In genomic region chr6:125195541-125196075, GRCm38 (mm10) we compare ENCODE assay signal across 25 mouse cellular contexts. TPM values are rescaled to one million over a fixed set of nuclear protein-coding genes. Genes with fewer than 3 reads are reported as not detected.
DNase-seq lines count a peak whose midpoint lies in the region; ATAC-seq and TF ChIP-seq lines count a peak whose summit lies in the region.
"Had no signal": no experiment of that assay in that cellular context is flagged by ENCODE, and none has a peak within 500 bp of the region (broad histone marks: within the 10 kb centered on the region; RNA-seq: fewer than 3 reads in every experiment).

No protein-coding gene starts in this region.

- intact Hi-C loops in left cerebral cortex, adult 2 months (cut with DNase I): no loop called here
- intact Hi-C loops in left cerebral cortex, postnatal 4 days (cut with DNase I): no loop called here

- 43% methylated on average over 1 of the region's 1 CpGs for WGBS in embryonic facial prominence, embryonic 12.5 days
- 31% methylated on average over 1 of the region's 1 CpGs for WGBS in embryonic facial prominence, embryonic 10.5 days
- 38% methylated on average over 1 of the region's 1 CpGs for whole genome bisulfite sequencing in embryonic facial prominence, embryonic 13.5 days

- H3K4me1 ChIP-seq in embryonic facial prominence, embryonic 12.5 days: 0 out of 2 replicates have a peak, but pooled peaks cover 3% of the 10 kb centered on the region
- H3K4me1 ChIP-seq in embryonic facial prominence, embryonic 10.5 days: peaks cover 32% of the 10 kb centered on the region
- H3K4me1 ChIP-seq in E14TG2a.4 (replicated peaks; ENCODE audit: low read depth, low read length): peaks cover 75% of the 10 kb centered on the region
- peaks cover 11% of the 10 kb centered on the region for H3K4me1 ChIP-seq in embryonic facial prominence, embryonic 13.5 days
- H3K4me1 ChIP-seq: intestine, embryonic 15.5 days had no signal

- no peak overlapping the region for H3K9ac ChIP-seq in embryonic facial prominence, embryonic 12.5 days
- no peak overlapping the region for H3K9ac ChIP-seq in embryonic facial prominence, embryonic 13.5 days
- H3K9ac ChIP-seq: heart, embryonic 15.5 days; hindbrain, embryonic 15.5 days; intestine, embryonic 15.5 days; limb, embryonic 12.5 days; liver, embryonic 13.5 days; lung, embryonic 14.5 days had no signal

- TF ChIP-seq CTCF in left cerebral cortex, adult 2 months (IDR thresholded peaks at IDR 0.05): no peak
- TF ChIP-seq CTCF in E14TG2a.4 (conservative IDR thresholded peaks at IDR 0.05; ENCODE audit: low read length): no peak

- H3K36me3 ChIP-seq in embryonic facial prominence, embryonic 12.5 days: peaks cover 13% of the 10 kb centered on the region
- peaks cover 27% of the 10 kb centered on the region for H3K36me3 ChIP-seq in embryonic facial prominence, embryonic 10.5 days (replicated peaks)
- peaks cover 25% of the 10 kb centered on the region for H3K36me3 ChIP-seq in E14TG2a.4 (ENCODE audit: insufficient read depth, low read length)
- H3K36me3 ChIP-seq in embryonic facial prominence, embryonic 13.5 days: peaks cover 25% of the 10 kb centered on the region
- H3K36me3 ChIP-seq: intestine, embryonic 15.5 days had no signal

- no peaks in the 10 kb centered on the region for H3K27me3 ChIP-seq in embryonic facial prominence, embryonic 12.5 days
- H3K27me3 ChIP-seq in embryonic facial prominence, embryonic 10.5 days (replicated peaks; ENCODE audit: low read depth, poor library complexity, severe bottlenecking): no peaks in the 10 kb centered on the region
- H3K27me3 ChIP-seq in E14TG2a.4 (ENCODE audit: insufficient read depth, low read length): no peaks in the 10 kb centered on the region
- H3K27me3 ChIP-seq in embryonic facial prominence, embryonic 13.5 days: no peaks in the 10 kb centered on the region
- H3K27me3 ChIP-seq: heart, embryonic 15.5 days; hindbrain, embryonic 15.5 days; intestine, embryonic 15.5 days; limb, embryonic 12.5 days; liver, embryonic 13.5 days had no signal

- H3K9me3 ChIP-seq in embryonic facial prominence, embryonic 12.5 days: no peaks in the 10 kb centered on the region
- H3K9me3 ChIP-seq in embryonic facial prominence, embryonic 10.5 days: no peaks in the 10 kb centered on the region
- no peaks in the 10 kb centered on the region for H3K9me3 ChIP-seq in E14TG2a.4 (ENCODE audit: low read length)
- H3K9me3 ChIP-seq in embryonic facial prominence, embryonic 13.5 days: no peaks in the 10 kb centered on the region
- H3K9me3 ChIP-seq: heart, embryonic 15.5 days; hindbrain, embryonic 15.5 days; intestine, embryonic 15.5 days; limb, embryonic 12.5 days; liver, embryonic 13.5 days had no signal

- 0 out of 2 replicates have a peak overlapping the region, but pooled peaks have one; percentile 6 for H3K27ac ChIP-seq in embryonic facial prominence, embryonic 12.5 days
- H3K27ac ChIP-seq in embryonic facial prominence, embryonic 10.5 days (replicated peaks): no peak overlapping the region
- 0 out of 2 replicates have a peak overlapping the region, but pooled peaks have one; percentile 11 for H3K27ac ChIP-seq in left cerebral cortex, adult 2 months
- H3K27ac ChIP-seq in embryonic facial prominence, embryonic 13.5 days: 0 out of 2 replicates have a peak overlapping the region, but pooled peaks have one; percentile 23
- H3K27ac ChIP-seq: heart, embryonic 15.5 days; hindbrain, embryonic 15.5 days; intestine, embryonic 15.5 days; limb, embryonic 12.5 days; liver, embryonic 13.5 days; stomach, postnatal 0 days had no signal

- no peak overlapping the region for H3K4me3 ChIP-seq in embryonic facial prominence, embryonic 12.5 days
- H3K4me3 ChIP-seq in embryonic facial prominence, embryonic 10.5 days: no peak overlapping the region
- no peak overlapping the region for H3K4me3 ChIP-seq in left cerebral cortex, adult 2 months
- H3K4me3 ChIP-seq in E14TG2a.4 (replicated peaks; ENCODE audit: low read length): peak overlapping the region; percentile 39
- H3K4me3 ChIP-seq in embryonic facial prominence, embryonic 13.5 days: no peak overlapping the region
- H3K4me3 ChIP-seq: heart, embryonic 15.5 days; hindbrain, embryonic 15.5 days; intestine, embryonic 15.5 days; limb, embryonic 12.5 days; liver, embryonic 13.5 days had no signal

- ATAC-seq in embryonic facial prominence, embryonic 12.5 days (ENCODE audit: insufficient number of reproducible peaks, insufficient read depth, low FRiP score, low TSS enrichment): no peak
- no peak for ATAC-seq in embryonic facial prominence, embryonic 13.5 days (ENCODE audit: insufficient number of reproducible peaks, insufficient read depth, low FRiP score, low TSS enrichment, low read depth)
- no peak for ATAC-seq in erythroblast, adult 5-6 weeks (replicated peaks; ENCODE audit: low FRiP score, poor library complexity, severe bottlenecking)
- ATAC-seq: activated CD4-positive, CD25-positive, alpha-beta regulatory T cell, adult 4 months; intestine, embryonic 15.5 days had no signal

- no peak overlapping the region for H3K4me2 ChIP-seq in embryonic facial prominence, embryonic 12.5 days (replicated peaks)
- H3K4me2 ChIP-seq in embryonic facial prominence, embryonic 13.5 days: no peak overlapping the region
- H3K4me2 ChIP-seq: heart, embryonic 15.5 days; hindbrain, embryonic 15.5 days; intestine, embryonic 15.5 days; limb, embryonic 12.5 days; liver, embryonic 13.5 days; lung, embryonic 14.5 days had no signal

- no peak for DNase-seq in embryonic facial prominence, embryonic 10.5 days (ENCODE audit: low spot score)
- no peak for DNase-seq in left cerebral cortex, adult 2 months (ENCODE audit: extremely low spot score in 1 of 2, low spot score in 2 of 2)
- no peak for DNase-seq in left cerebral cortex, postnatal 4 days
- no peak for DNase-seq in thymus, postnatal 10 days (ENCODE audit: low spot score in 2 of 2)
- DNase-seq: adrenal gland, postnatal 10 days; cerebellum, postnatal 14 days; embryo, embryonic 11 days; heart, postnatal 4 days; kidney, adult 9 months; kidney, postnatal 36 days; liver, embryonic 13.5 days; lung, embryonic 14.5 days; lung, postnatal 36 days; right cerebral cortex, postnatal 4 days; thymus, postnatal 25 days had no signal

RNA-seq across cellular contexts. Expression of gene Mrpl51, which starts 4.0 kb away (rescaled TPM):
- 191 and 206 TPM in 2 replicates for polyA plus RNA-seq in embryonic facial prominence, embryonic 12.5 days (2016; fragmentation: Nextera tagmentation; extraction: Ambion mirVana)
- polyA plus RNA-seq in embryonic facial prominence, embryonic 10.5 days (2016; fragmentation: Nextera tagmentation; extraction: Ambion mirVana): 207 and 214 TPM in 2 replicates
- total RNA-seq in left cerebral cortex, adult 2 months (2021): 10 to 100 TPM; 69.1 to 74.5 TPM
- total RNA-seq in left cerebral cortex, postnatal 4 days (2021): 10 to 100 TPM; 67.7 to 72.7 TPM
- polyA plus RNA-seq in embryonic facial prominence, embryonic 13.5 days (2015; fragmentation: Nextera tagmentation; extraction: Ambion mirVana): 216 and 218 TPM in 2 replicates
- total RNA-seq in erythroblast, adult 5-6 weeks (2015; ENCODE audit: low replicate concordance): 40.1 and 54.4 TPM in 2 replicates
- total RNA-seq in erythroblast, adult 5-6 weeks (2017; ENCODE audit: low replicate concordance): 16.4 and 29.8 TPM in 2 replicates

RNA-seq across cellular contexts. Expression of gene Ncapd2, which starts 4.1 kb away (rescaled TPM):
- polyA plus RNA-seq in embryonic facial prominence, embryonic 12.5 days (2016; fragmentation: Nextera tagmentation; extraction: Ambion mirVana): 186 and 191 TPM in 2 replicates
- polyA plus RNA-seq in embryonic facial prominence, embryonic 10.5 days (2016; fragmentation: Nextera tagmentation; extraction: Ambion mirVana): 261 and 263 TPM in 2 replicates
- total RNA-seq in left cerebral cortex, adult 2 months (2021): 10 to 100 TPM; 22.6 to 23.4 TPM
- total RNA-seq in left cerebral cortex, postnatal 4 days (2021): 10 to 100 TPM; 44.9 to 51.4 TPM
- polyA plus RNA-seq in embryonic facial prominence, embryonic 13.5 days (2015; fragmentation: Nextera tagmentation; extraction: Ambion mirVana): 150 and 163 TPM in 2 replicates
- total RNA-seq in erythroblast, adult 5-6 weeks (2015; ENCODE audit: low replicate concordance): 139 and 148 TPM in 2 replicates
- total RNA-seq in erythroblast, adult 5-6 weeks (2017; ENCODE audit: low replicate concordance): 137 and 246 TPM in 2 replicates

RNA-seq across cellular contexts. Expression of gene Vamp1, which starts 19.7 kb away (rescaled TPM):
- polyA plus RNA-seq in embryonic facial prominence, embryonic 12.5 days (2016; fragmentation: Nextera tagmentation; extraction: Ambion mirVana): 4.9 and 5.1 TPM in 2 replicates
- polyA plus RNA-seq in embryonic facial prominence, embryonic 10.5 days (2016; fragmentation: Nextera tagmentation; extraction: Ambion mirVana): 2.6 and 3.1 TPM in 2 replicates
- total RNA-seq in left cerebral cortex, adult 2 months (2021): 100 to 1,000 TPM; 125 to 128 TPM
- total RNA-seq in left cerebral cortex, postnatal 4 days (2021): 10 to 100 TPM in 1 of 2 experiments, 1 to 10 TPM in 1; 7.0 to 10.2 TPM
- 4.3 and 4.4 TPM in 2 replicates for polyA plus RNA-seq in embryonic facial prominence, embryonic 13.5 days (2015; fragmentation: Nextera tagmentation; extraction: Ambion mirVana)
- total RNA-seq in erythroblast, adult 5-6 weeks (2015; ENCODE audit: low replicate concordance): 2.1 and 4.2 TPM in 2 replicates
- total RNA-seq in erythroblast, adult 5-6 weeks (2017; ENCODE audit: low replicate concordance): 0.14 and 2.1 TPM in 2 replicates

RNA-seq across cellular contexts. Expression of gene Gapdh, which starts 29.3 kb away (rescaled TPM):
- polyA plus RNA-seq in embryonic facial prominence, embryonic 12.5 days (2016; fragmentation: Nextera tagmentation; extraction: Ambion mirVana): 1,846 and 1,855 TPM in 2 replicates
- 2,731 and 2,955 TPM in 2 replicates for polyA plus RNA-seq in embryonic facial prominence, embryonic 10.5 days (2016; fragmentation: Nextera tagmentation; extraction: Ambion mirVana)
- 1,000 to 10,000 TPM; 2,312 to 2,314 TPM for total RNA-seq in left cerebral cortex, adult 2 months (2021)
- 1,000 to 10,000 TPM; 1,244 to 1,314 TPM for total RNA-seq in left cerebral cortex, postnatal 4 days (2021)
- polyA plus RNA-seq in embryonic facial prominence, embryonic 13.5 days (2015; fragmentation: Nextera tagmentation; extraction: Ambion mirVana): 1,482 and 1,867 TPM in 2 replicates
- 912 and 913 TPM in 2 replicates for total RNA-seq in erythroblast, adult 5-6 weeks (2015; ENCODE audit: low replicate concordance)
- 174 and 278 TPM in 2 replicates for total RNA-seq in erythroblast, adult 5-6 weeks (2017; ENCODE audit: low replicate concordance)

RNA-seq across cellular contexts. Expression of gene Tapbpl, which starts 36.1 kb away (rescaled TPM):
- polyA plus RNA-seq in embryonic facial prominence, embryonic 12.5 days (2016; fragmentation: Nextera tagmentation; extraction: Ambion mirVana): 2.2 and 2.5 TPM in 2 replicates
- 0.98 and 1.6 TPM in 2 replicates for polyA plus RNA-seq in embryonic facial prominence, embryonic 10.5 days (2016; fragmentation: Nextera tagmentation; extraction: Ambion mirVana)
- total RNA-seq in left cerebral cortex, adult 2 months (2021): 1 to 10 TPM; 5.0 to 6.0 TPM
- 1 to 10 TPM; 1.7 to 1.9 TPM for total RNA-seq in left cerebral cortex, postnatal 4 days (2021)
- polyA plus RNA-seq in embryonic facial prominence, embryonic 13.5 days (2015; fragmentation: Nextera tagmentation; extraction: Ambion mirVana): 2.8 and 3.5 TPM in 2 replicates
- total RNA-seq in erythroblast, adult 5-6 weeks (2015; ENCODE audit: low replicate concordance): 0.84 and 4.4 TPM in 2 replicates
- 3.0 and 4.0 TPM in 2 replicates for total RNA-seq in erythroblast, adult 5-6 weeks (2017; ENCODE audit: low replicate concordance)

Comparison
In these comparisons a context has a peak if more than half of its experiments do, and no peak if none do; other contexts are left out.
1. RNA of gene Vamp1, which starts 19.7 kb away (total RNA-seq): 125 to 128 TPM in left cerebral cortex, adult 2 months; 7.0 to 10.2 TPM in left cerebral cortex, postnatal 4 days and 0.14 to 4.2 TPM in erythroblast, adult 5-6 weeks; every median in the first group is over 10 times any median in the second.